Mouse (Mus musculus) neural tube, embryonic 10.5 days (tissue): ENCODE measurements at regions not wholly inside any gene's neighbourhood (a gene's known extent, or its start where the extent isn't known, plus 50 kb on each side); places are given as distances from the start of the nearest gene placed in this dataset.

Source experiments
- DNase-seq: peaks from one replicate; pipeline ENCODE4 v3.0.0-alpha.2; 2017; ENCODE audit warnings: low spot score; ENCODE audit errors: extremely low spot score

- DNase-seq: no peak
These were observed 73.2 kb upstream of the Azi2 start for GRCm38 (mm10) chr9:117967080-117967479.

GRCm38 (mm10) chr9:117966326-117966989 lies 73.8 kb upstream of the Azi2 start:
- DNase-seq: no peak

- no peak for DNase-seq
These were observed 77.9 kb upstream of the Azi2 start for GRCm38 (mm10) chr9:117962088-117963030.

GRCm38 (mm10) chr9:117959845-117960244 lies 80.5 kb upstream of the Azi2 start:
- DNase-seq: no peak

GRCm38 (mm10) chr9:117957195-117957594 lies 83.1 kb upstream of the Azi2 start:
- DNase-seq: no peak

DNA sequence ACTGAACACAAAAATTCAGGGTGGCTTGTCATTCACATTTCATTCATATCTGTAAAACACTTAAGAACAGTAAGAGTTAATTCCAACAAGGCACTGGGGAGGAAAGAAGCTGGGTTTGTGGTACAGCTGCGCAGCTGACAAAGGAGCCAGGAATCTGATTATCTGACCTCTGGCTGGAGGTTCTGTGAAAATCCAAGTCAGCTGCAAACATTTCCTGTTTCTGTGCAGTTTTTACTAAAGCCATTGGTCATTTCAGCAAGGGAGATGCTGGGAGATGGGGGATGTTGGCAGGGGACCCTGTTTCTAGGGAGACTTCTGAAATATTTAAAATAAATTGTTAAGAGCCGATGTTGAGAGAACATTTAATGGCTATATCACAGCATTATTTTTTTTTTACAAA lies 83.6 kb upstream of the Azi2 start:
- DNase-seq: no peak

DNA sequence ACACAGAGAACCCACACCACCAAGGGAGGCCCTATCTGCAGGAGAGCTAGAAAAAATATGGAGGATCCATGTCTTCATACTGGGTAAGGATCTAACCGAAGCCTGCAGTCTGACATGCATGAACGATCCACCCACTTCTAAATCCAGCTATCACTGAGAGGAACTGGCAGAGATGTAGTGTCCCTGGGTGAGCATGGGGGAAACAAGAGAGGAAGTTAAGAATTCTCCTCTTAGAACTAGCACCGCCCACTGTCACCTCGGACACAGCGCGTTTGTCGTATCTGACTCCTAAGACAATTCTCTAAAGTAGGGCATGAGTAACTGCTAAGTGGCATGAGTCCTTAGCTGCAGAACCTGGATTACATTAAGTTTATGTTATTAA lies 112.8 kb upstream of the Azi2 start:
- DNase-seq: no peak

DNA sequence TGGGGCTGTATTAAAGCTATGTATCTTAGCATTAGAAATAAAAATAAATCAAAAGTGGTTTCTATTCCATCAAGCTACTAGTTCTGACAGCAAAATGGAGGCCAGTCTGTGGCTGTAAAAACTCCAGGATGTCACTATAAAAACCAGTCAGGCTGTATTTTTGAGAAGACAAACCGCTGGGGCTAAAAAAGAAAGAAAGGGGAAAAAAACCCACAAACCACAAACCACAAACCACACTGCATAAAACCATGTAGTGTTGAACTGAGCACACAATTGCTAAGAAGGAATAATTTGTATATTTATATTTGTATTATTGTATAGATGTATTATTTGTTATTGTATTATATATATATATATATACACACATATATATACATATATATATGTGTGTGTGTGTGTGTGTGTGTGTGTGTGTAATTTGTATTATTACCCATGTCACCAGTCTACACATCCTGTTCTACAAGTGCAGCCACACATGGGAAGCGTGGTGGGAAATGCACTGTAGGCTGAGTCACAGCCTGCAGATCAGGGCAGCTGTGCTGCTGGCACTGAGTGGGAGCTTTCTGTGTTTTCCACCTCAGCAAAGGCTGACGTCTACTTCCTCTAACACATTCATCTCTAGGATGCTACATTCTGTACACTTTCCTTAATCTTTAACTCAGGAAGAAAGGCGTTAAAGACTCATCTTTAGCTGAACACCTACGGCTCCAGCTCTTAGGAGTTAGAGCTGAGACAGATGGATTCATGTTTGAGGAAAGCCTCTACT lies 113.4 kb upstream of the Azi2 start:
- DNase-seq: no peak

DNA sequence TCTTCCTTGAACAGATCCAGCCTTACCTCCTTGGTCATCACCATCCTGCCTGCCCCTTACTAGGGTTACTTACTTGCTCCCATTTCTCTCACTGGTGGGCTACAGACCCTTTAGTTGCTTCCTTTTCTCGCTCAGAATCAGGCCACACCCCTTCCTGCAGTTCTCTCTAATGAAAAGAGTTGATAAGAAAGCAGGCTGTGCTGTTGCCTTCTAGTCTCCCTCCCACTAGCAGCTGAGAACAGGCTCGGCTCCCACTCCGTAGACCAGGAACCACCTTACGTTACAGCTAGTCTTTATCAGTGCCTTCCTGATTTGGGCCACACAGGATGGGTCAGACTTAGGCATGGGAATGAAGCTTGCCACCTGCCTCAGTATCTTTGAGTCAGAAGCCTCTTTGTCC lies 117.3 kb upstream of the Azi2 start:
- no peak for DNase-seq

DNA sequence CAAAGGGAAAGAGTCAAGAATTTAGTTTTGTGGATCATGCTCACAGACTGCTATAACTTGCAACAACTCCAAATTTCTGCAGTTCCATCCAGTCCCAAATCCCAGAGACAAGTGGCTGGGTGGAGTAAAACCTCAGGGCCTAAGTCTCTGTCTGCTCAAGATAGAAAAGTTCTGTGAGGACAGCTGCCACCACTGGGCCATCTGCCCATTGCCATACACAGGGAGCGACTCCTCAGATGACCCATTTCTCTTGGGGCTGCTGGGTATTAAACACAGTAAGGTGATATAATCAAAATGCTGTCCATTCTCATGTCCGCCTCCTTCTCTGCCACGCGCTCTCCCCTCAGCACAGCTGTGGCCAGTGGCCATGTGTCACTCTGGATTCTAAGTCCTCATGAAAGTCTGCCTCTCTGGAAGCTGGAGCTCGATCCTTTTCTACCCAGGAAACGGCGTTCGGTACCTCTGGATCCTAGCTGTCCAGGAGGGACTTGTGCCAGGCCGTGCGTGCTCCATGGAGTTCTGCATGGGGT lies 132.3 kb upstream of the Azi2 start:
- no peak for DNase-seq

- no peak for DNase-seq
These were observed 135.1 kb upstream of the Azi2 start for GRCm38 (mm10) chr9:117905045-117905747.

DNA sequence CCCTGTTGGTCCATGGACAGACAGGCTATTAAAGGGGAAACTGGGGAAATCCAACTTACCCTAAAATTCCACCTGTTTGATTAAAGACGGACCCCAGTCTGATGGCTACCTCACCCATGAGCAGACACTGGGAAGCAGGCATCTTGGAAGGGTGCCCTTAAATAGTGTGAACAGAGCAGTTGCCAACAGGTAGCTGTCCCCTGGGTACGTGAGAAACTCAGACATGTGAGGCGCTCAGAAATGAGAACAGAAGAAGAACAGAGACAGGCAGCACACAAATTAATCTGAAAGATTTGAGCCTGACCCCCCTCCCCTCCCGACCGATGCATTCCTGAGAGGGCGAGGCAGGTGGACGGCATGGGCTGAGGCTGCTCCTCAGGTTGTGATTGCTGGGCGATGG lies 135.7 kb upstream of the Azi2 start:
- DNase-seq: no peak

- peak; percentile 38 for DNase-seq
These were observed 137.3 kb upstream of the Azi2 start for GRCm38 (mm10) chr9:117903025-117903424.

- DNase-seq: no peak
These were observed 137.9 kb upstream of the Azi2 start for GRCm38 (mm10) chr9:117902239-117902939.

DNA sequence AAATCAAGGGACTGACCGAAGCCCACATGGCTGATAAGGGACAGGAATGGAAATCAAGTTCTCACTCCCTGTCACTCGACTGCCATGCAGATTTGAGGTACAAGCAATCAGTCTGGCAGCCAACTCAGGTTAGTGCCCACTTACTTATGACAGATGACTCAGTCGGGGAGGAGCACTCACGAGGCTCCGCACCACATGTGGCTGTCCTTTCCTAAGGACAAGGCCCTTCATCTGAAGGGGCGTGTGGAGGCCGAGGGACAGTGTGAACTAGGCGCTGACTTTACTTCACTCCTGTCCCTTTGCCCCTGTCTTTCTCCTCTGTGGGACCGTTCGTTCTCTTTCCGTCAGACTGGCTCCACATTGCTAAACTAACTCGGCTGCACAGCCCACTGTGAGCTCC lies 139.7 kb upstream of the Azi2 start:
- no peak for DNase-seq

DNA sequence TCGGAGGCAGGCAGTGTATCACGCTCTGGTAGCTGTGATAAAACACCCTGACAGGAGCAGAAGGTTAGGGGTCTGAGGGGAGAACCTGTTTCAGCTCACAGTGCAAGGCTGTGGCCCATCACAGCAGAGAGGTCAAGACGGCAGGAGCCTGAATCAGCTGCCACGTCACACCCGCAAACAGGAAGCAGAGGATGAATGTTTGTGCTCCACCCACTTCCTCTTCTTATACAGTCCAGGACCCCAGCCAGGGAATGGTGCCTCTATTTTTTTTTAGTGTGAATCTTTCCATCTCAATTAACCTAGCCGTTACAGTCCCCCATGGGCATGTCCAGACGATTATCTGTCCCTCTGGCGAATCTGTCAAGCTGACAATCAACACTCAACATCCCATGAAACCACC lies 143.8 kb upstream of the Azi2 start:
- DNase-seq: no peak

- no peak for DNase-seq
These were observed 147.7 kb upstream of the Azi2 start for GRCm38 (mm10) chr9:117892601-117893000.

- no peak for DNase-seq
These were observed 167.1 kb upstream of the Azi2 start for GRCm38 (mm10) chr9:117873172-117873571.

DNA sequence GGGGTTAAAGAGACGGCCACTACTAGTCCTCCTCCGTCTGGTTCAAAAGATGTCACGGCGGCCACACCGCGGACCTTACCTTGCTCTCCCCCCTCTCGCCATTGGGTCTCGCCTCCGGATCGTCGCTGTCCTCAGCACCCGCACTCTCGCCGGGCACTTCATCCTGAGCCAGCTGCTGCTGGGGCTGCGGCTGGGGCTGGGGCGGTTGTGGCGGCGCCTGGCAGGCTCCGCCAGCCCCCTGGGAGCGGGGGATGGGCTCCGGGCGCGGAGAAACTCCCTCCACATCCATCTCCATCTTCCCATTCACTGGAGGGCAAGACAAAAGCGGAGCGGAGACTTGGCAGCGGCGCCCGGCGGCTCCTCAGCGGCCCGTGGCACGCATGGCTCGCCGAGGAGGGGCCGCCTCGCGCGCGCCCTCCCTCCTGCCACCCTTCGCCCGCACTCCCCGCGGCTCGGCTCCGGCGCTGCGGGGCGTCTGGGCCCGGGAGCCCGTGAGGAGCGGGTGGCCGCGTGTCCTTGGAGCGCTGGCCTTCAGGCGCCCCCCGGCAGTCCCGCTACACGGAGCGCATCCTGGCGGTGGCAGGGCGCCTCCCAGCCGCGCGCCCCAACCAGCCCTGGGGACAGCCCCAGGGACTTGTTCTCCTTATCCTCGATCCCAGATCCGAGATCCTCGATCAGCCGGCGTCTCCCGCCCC lies 167.8 kb upstream of the Azi2 start:
- peak; percentile 70 for DNase-seq

DNA sequence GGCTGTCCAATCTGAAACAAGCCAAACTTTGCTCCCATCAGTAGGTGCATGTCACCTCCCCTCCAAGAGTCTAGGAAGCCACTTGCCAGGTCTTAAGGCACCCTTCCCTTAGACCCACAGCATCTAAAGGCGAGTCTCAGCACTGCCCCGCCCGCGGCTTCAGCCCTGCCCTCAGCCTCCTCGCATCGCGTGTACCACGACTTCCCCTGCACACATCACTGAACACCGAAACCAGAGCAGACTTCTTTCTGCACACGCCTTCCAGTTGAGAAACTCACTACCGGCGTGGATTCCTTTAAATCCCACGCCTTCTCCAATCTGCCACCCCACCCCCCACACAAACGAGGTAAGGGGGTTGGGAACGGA lies 168.3 kb upstream of the Azi2 start:
- no peak for DNase-seq
